Mouse (Mus musculus): ENCODE results near the gene Tmbim6. TPM values are rescaled to one million over a fixed set of nuclear protein-coding genes. Genes with fewer than 3 reads are reported as not detected.

Tmbim6 gene
- polyA plus RNA-seq (2015; fragmentation: Nextera tagmentation; extraction: Ambion mirVana) = 346 and 350 TPM in 2 replicates

- Histone ChIP-seq H3K27ac (ENCODE audit: low read depth, low read length) (peak within 1 kb of the TSS; percentile 93), H3K4me1 (ENCODE audit: control insufficient read depth, insufficient read depth, low read depth, low read length) (peaks cover 33% of the 10 kb centered on the region), H3K4me3 (ENCODE audit: low read length) (peak within 1 kb of the TSS; percentile 87), H3K4me2 (ENCODE audit: low read length) (peak within 1 kb of the TSS; percentile 92), H3K36me3 (ENCODE audit: control insufficient read depth, insufficient read depth, low read length) (no peaks in the 10 kb centered on the region), H3K9ac (ENCODE audit: low read depth, low read length) (peak within 1 kb of the TSS; percentile 79), H3K27me3 (replicated peaks; ENCODE audit: control insufficient read depth, insufficient read depth, low read length) (no peaks in the 10 kb centered on the region), H3K9me3 (ENCODE audit: control insufficient read depth, low read length) (no peaks in the 10 kb centered on the region)
- under 1% methylated on average over 49 of the region's 51 CpGs for WGBS
- peak; percentile 100 for ATAC-seq
These were observed at the start of gene Tmbim6 for GRCm38 (mm10) chr15:99392486-99393385. TSS of gene Tmbim6 (plus strand) at chr15:99392882.

GRCm38 (mm10) chr15:99343414-99344147 is 49.1 kb upstream of the Tmbim6 start:
- H3K4me1 ChIP-seq (ENCODE audit: control insufficient read depth, insufficient read depth, low read depth, low read length) = peaks cover 28% of the 10 kb centered on the region
- no peak overlapping the region for H3K4me3 ChIP-seq (ENCODE audit: low read length)
- no peaks in the 10 kb centered on the region for H3K27me3 ChIP-seq (replicated peaks; ENCODE audit: control insufficient read depth, insufficient read depth, low read length)
- no peaks in the 10 kb centered on the region for H3K36me3 ChIP-seq (ENCODE audit: control insufficient read depth, insufficient read depth, low read length)
- no peak overlapping the region; the same call in 1 of the 2 replicates for H3K9ac ChIP-seq (ENCODE audit: low read depth, low read length)
- ATAC-seq = peak; percentile 94
- WGBS = 47% methylated on average over 5 of the region's 5 CpGs
- no peak overlapping the region for H3K4me2 ChIP-seq (ENCODE audit: low read length)
- H3K9me3 ChIP-seq (ENCODE audit: control insufficient read depth, low read length) = no peaks in the 10 kb centered on the region
- H3K27ac ChIP-seq (ENCODE audit: low read depth, low read length) = peak overlapping the region; percentile 79

- H3K9ac ChIP-seq (ENCODE audit: low read depth, low read length) = no peak overlapping the region; the same call in 1 of the 2 replicates
- WGBS = 59% methylated on average over 8 of the region's 8 CpGs
- ATAC-seq = no peak
These were observed 48.4 kb upstream of the Tmbim6 start for GRCm38 (mm10) chr15:99344148-99344870.

GRCm38 (mm10) chr15:99344961-99345360 is 47.7 kb upstream of the Tmbim6 start:
- ATAC-seq = no peak
- no peak overlapping the region for H3K9ac ChIP-seq (ENCODE audit: low read depth, low read length)
- H3K4me3 ChIP-seq (ENCODE audit: low read length) = no peak overlapping the region
- H3K9me3 ChIP-seq (ENCODE audit: control insufficient read depth, low read length) = no peaks in the 10 kb centered on the region
- H3K4me1 ChIP-seq (ENCODE audit: control insufficient read depth, insufficient read depth, low read depth, low read length) = peaks cover 28% of the 10 kb centered on the region
- H3K36me3 ChIP-seq (ENCODE audit: control insufficient read depth, insufficient read depth, low read length) = no peaks in the 10 kb centered on the region
- no peaks in the 10 kb centered on the region for H3K27me3 ChIP-seq (replicated peaks; ENCODE audit: control insufficient read depth, insufficient read depth, low read length)
- no peak overlapping the region for H3K27ac ChIP-seq (ENCODE audit: low read depth, low read length)
- WGBS = 78% methylated on average over 4 of the region's 4 CpGs
- no peak overlapping the region for H3K4me2 ChIP-seq (ENCODE audit: low read length)

More at GRCm38 (mm10) chr15:99344148-99344870, 48.4 kb upstream of the Tmbim6 start:
- no peaks in the 10 kb centered on the region for H3K27me3 ChIP-seq (replicated peaks; ENCODE audit: control insufficient read depth, insufficient read depth, low read length)
- H3K4me2 ChIP-seq (ENCODE audit: low read length) = no peak overlapping the region
- H3K4me1 ChIP-seq (ENCODE audit: control insufficient read depth, insufficient read depth, low read depth, low read length) = peaks cover 28% of the 10 kb centered on the region
- no peaks in the 10 kb centered on the region for H3K36me3 ChIP-seq (ENCODE audit: control insufficient read depth, insufficient read depth, low read length)
- H3K27ac ChIP-seq (ENCODE audit: low read depth, low read length) = peak overlapping the region; percentile 79
- no peaks in the 10 kb centered on the region for H3K9me3 ChIP-seq (ENCODE audit: control insufficient read depth, low read length)
- no peak overlapping the region for H3K4me3 ChIP-seq (ENCODE audit: low read length)

GRCm38 (mm10) chr15:99351610-99352009 is 41.1 kb upstream of the Tmbim6 start:
- ATAC-seq = no peak
- H3K4me3 ChIP-seq (ENCODE audit: low read length) = no peak overlapping the region
- no peaks in the 10 kb centered on the region for H3K9me3 ChIP-seq (ENCODE audit: control insufficient read depth, low read length)
- no peak overlapping the region for H3K27ac ChIP-seq (ENCODE audit: low read depth, low read length)
- H3K9ac ChIP-seq (ENCODE audit: low read depth, low read length) = no peak overlapping the region
- 84% methylated on average over 6 of the region's 6 CpGs for WGBS
- no peaks in the 10 kb centered on the region for H3K4me1 ChIP-seq (ENCODE audit: control insufficient read depth, insufficient read depth, low read depth, low read length)
- H3K27me3 ChIP-seq (replicated peaks; ENCODE audit: control insufficient read depth, insufficient read depth, low read length) = no peaks in the 10 kb centered on the region
- H3K4me2 ChIP-seq (ENCODE audit: low read length) = no peak overlapping the region
- no peaks in the 10 kb centered on the region for H3K36me3 ChIP-seq (ENCODE audit: control insufficient read depth, insufficient read depth, low read length)

- H3K9ac ChIP-seq (ENCODE audit: low read depth, low read length) = no peak overlapping the region
- ATAC-seq = no peak
- H3K36me3 ChIP-seq (ENCODE audit: control insufficient read depth, insufficient read depth, low read length) = no peaks in the 10 kb centered on the region
- no peaks in the 10 kb centered on the region for H3K4me1 ChIP-seq (ENCODE audit: control insufficient read depth, insufficient read depth, low read depth, low read length)
- H3K27me3 ChIP-seq (replicated peaks; ENCODE audit: control insufficient read depth, insufficient read depth, low read length) = no peaks in the 10 kb centered on the region
- 82% methylated on average over 5 of the region's 5 CpGs for WGBS
- H3K9me3 ChIP-seq (ENCODE audit: control insufficient read depth, low read length) = no peaks in the 10 kb centered on the region
- H3K4me2 ChIP-seq (ENCODE audit: low read length) = no peak overlapping the region
- H3K4me3 ChIP-seq (ENCODE audit: low read length) = no peak overlapping the region
- H3K27ac ChIP-seq (ENCODE audit: low read depth, low read length) = no peak overlapping the region
These were observed 40.4 kb upstream of the Tmbim6 start for GRCm38 (mm10) chr15:99352306-99352705.

GRCm38 (mm10) chr15:99355660-99356059 is 37.0 kb upstream of the Tmbim6 start:
- H3K27ac ChIP-seq (ENCODE audit: low read depth, low read length) = no peak overlapping the region
- no peaks in the 10 kb centered on the region; the same call in 1 of the 2 replicates for H3K4me1 ChIP-seq (ENCODE audit: control insufficient read depth, insufficient read depth, low read depth, low read length)
- no peaks in the 10 kb centered on the region for H3K9me3 ChIP-seq (ENCODE audit: control insufficient read depth, low read length)
- no peak overlapping the region for H3K4me3 ChIP-seq (ENCODE audit: low read length)
- no peak overlapping the region for H3K9ac ChIP-seq (ENCODE audit: low read depth, low read length)
- H3K36me3 ChIP-seq (ENCODE audit: control insufficient read depth, insufficient read depth, low read length) = no peaks in the 10 kb centered on the region
- H3K4me2 ChIP-seq (ENCODE audit: low read length) = no peak overlapping the region
- WGBS = 59% methylated on average over 6 of the region's 6 CpGs
- H3K27me3 ChIP-seq (replicated peaks; ENCODE audit: control insufficient read depth, insufficient read depth, low read length) = no peaks in the 10 kb centered on the region
- no peak for ATAC-seq

GRCm38 (mm10) chr15:99356462-99356861 is 36.2 kb upstream of the Tmbim6 start:
- H3K27ac ChIP-seq (ENCODE audit: low read depth, low read length) = no peak overlapping the region
- H3K27me3 ChIP-seq (replicated peaks; ENCODE audit: control insufficient read depth, insufficient read depth, low read length) = no peaks in the 10 kb centered on the region
- no peak overlapping the region for H3K9ac ChIP-seq (ENCODE audit: low read depth, low read length)
- no peak overlapping the region for H3K4me2 ChIP-seq (ENCODE audit: low read length)
- WGBS = 79% methylated on average over 6 of the region's 6 CpGs
- H3K4me3 ChIP-seq (ENCODE audit: low read length) = no peak overlapping the region
- no peaks in the 10 kb centered on the region for H3K36me3 ChIP-seq (ENCODE audit: control insufficient read depth, insufficient read depth, low read length)
- no peak for ATAC-seq
- no peaks in the 10 kb centered on the region for H3K9me3 ChIP-seq (ENCODE audit: control insufficient read depth, low read length)
- no peaks in the 10 kb centered on the region; the same call in 1 of the 2 replicates for H3K4me1 ChIP-seq (ENCODE audit: control insufficient read depth, insufficient read depth, low read depth, low read length)

All from hindbrain, embryonic 16.5 days (tissue).